Mouse (Mus musculus): Measurements from ENCODE around the gene Gfer. TPM values are rescaled to one million over a fixed set of nuclear protein-coding genes. Genes with fewer than 3 reads are reported as not detected.
A peak's percentile ranks its signal among the peaks of the same experiment; 100 is the strongest.

Gene Gfer
- polyA plus RNA-seq, 1 experiment, result 144 TPM

DNA sequence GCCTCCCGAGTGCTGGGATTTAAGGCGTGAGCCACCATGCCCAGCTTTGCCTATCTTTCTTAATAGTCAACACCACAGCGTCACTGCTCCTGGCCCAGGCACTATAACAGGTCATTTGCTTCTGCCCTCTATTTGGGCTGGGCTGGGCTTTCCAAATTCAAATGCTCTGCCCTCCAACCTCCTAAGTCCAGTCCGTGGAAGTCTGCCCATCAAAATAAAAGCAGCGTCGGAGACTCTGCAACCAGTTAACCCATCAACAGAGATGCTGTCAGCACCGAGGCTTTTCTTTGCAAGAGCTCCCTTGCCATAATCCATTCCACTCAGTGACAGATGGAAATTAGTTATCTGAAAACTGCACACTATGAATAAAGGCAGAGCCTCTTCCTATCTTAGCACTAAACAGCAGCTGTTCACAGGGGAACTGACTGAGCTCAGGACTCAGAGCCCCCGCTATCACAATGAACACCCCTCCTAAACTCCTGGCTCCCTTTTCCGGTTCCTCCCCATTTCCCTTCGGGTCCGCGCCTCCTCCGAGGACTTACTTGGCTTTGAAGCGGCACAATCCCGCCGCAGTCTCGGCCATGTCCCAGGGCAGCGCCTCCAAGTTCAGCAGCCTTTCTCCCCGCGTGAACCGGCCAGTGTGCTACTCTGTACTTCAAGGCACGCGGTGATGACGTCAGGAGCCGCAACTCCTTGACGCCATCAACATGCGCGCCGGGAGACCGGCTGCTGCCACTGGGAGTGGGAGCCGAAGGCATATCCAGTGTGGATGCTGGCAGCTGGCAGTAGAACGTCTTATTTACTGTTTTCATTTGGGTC, 11.2 kb upstream of the Gfer start, which contains the start of gene Tbl3:
Tbl3 (minus strand) TSS at position 679 of the 819 bp plus-strand sequence.
- Histone ChIP-seq H3K4me3 (ENCODE audit: control insufficient read depth, low read depth, low read length) (peak within 1 kb of the TSS; percentile 91), H3K27ac (ENCODE audit: control insufficient read depth, insufficient read depth, low read depth, low read length) (peak within 1 kb of the TSS; percentile 87), H3K36me3 (ENCODE audit: control insufficient read depth, insufficient read depth, low read length) (no peaks in the 10 kb centered on the region; the same call in 1 of the 2 replicates), H3K27me3 (ENCODE audit: control insufficient read depth, insufficient read depth, low read length) (no peaks in the 10 kb centered on the region), H3K4me1 (ENCODE audit: control insufficient read depth, insufficient read depth, low read length) (peaks cover 3% of the 10 kb centered on the region)
- TF ChIP-seq CTCF (IDR thresholded peaks at IDR 0.05; ENCODE audit: control insufficient read depth, insufficient read depth, insufficient replicate concordance, low read depth, low read length), result 0 out of 2 replicates have a peak, but pooled peaks have one; percentile 24
- TF ChIP-seq POLR2A (IDR thresholded peaks at IDR 0.05; ENCODE audit: control insufficient read depth, low read depth, low read length), result peak; percentile 94

DNA sequence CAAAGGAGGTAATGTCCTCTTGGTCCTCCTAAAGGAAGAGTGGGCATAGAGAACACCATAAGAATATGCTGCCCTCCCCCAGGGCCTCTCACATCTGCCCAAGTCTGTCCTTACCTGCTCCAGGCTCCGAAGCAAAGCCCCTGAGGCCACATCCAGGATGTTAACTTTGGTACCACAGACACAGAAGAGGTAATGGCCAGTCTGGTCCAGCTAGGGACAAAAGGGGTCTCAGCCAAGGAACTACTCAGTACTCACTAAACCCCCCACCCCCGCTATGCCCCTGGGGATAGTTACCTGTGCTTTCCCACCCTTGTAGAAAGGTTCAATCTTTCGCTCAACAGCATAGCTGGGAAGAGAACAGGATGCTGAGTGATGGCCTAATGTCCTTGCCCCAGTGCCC, 9.9 kb upstream of the Gfer start:
- H3K4me3 ChIP-seq (ENCODE audit: control insufficient read depth, low read depth, low read length), result no peak overlapping the region
- H3K4me1 ChIP-seq (ENCODE audit: control insufficient read depth, insufficient read depth, low read length), result peaks cover 3% of the 10 kb centered on the region
- no peaks in the 10 kb centered on the region for H3K27me3 ChIP-seq (ENCODE audit: control insufficient read depth, insufficient read depth, low read length)
- no peak overlapping the region for H3K27ac ChIP-seq (ENCODE audit: control insufficient read depth, insufficient read depth, low read depth, low read length)
- no peak for TF ChIP-seq CTCF (IDR thresholded peaks at IDR 0.05; ENCODE audit: control insufficient read depth, insufficient read depth, insufficient replicate concordance, low read depth, low read length)
- no peaks in the 10 kb centered on the region; the same call in 1 of the 2 replicates for H3K36me3 ChIP-seq (ENCODE audit: control insufficient read depth, insufficient read depth, low read length)

DNA sequence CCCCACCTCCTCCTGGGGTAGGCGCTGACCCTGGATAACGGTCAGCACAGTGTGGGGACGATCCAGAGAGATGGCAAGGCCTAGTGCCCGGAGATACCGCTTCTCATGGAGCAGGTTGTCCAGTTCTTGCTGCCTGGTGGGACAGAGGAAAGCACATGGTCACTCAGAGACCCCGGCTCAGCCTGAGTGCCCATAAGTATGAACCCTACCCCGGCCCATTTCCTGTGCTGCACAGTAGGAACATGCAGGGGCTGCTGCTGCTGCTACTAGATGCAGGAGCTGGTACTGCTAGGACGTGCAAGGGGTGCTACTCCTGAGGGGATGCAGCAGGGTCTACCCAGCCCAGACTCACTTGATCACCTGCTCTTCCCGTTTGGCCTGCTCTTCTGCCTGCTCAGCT, 5.3 kb upstream of the Gfer start:
- Histone ChIP-seq H3K27ac (ENCODE audit: control insufficient read depth, insufficient read depth, low read depth, low read length) (no peak overlapping the region), H3K27me3 (ENCODE audit: control insufficient read depth, insufficient read depth, low read length) (no peaks in the 10 kb centered on the region), H3K4me1 (ENCODE audit: control insufficient read depth, insufficient read depth, low read length) (peaks cover 2% of the 10 kb centered on the region; the same call in 1 of the 2 replicates), H3K4me3 (ENCODE audit: control insufficient read depth, low read depth, low read length) (no peak overlapping the region), H3K36me3 (ENCODE audit: control insufficient read depth, insufficient read depth, low read length) (no peaks in the 10 kb centered on the region; the same call in 1 of the 2 replicates)
- TF ChIP-seq POLR2A (IDR thresholded peaks at IDR 0.05; ENCODE audit: control insufficient read depth, low read depth, low read length) (no peak), CTCF (IDR thresholded peaks at IDR 0.05; ENCODE audit: control insufficient read depth, insufficient read depth, insufficient replicate concordance, low read depth, low read length) (no peak)

DNA sequence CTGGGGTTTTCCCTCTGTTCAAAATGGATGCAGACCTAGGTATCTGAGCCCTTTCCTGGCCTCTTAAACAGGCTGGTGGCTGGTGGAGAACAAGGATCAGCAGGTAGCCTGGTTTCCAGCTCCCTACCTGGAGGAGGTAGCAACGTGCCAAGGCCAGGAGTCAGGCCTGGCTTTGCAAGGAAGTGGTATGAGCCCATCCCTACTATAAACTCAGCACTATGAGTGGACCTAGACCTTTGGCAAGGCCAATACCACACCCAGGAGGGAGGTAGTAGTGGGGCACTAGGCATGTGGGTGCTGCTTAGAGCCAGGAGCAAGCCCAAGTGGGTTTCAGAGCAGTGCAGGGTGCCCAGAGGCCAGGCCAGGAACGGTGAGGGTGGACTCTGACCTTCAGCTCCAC, 3.5 kb upstream of the Gfer start:
- no peak for TF ChIP-seq CTCF (IDR thresholded peaks at IDR 0.05; ENCODE audit: control insufficient read depth, insufficient read depth, insufficient replicate concordance, low read depth, low read length)
- TF ChIP-seq POLR2A (IDR thresholded peaks at IDR 0.05; ENCODE audit: control insufficient read depth, low read depth, low read length), result no peak; the same call in 1 of the 2 replicates

DNA sequence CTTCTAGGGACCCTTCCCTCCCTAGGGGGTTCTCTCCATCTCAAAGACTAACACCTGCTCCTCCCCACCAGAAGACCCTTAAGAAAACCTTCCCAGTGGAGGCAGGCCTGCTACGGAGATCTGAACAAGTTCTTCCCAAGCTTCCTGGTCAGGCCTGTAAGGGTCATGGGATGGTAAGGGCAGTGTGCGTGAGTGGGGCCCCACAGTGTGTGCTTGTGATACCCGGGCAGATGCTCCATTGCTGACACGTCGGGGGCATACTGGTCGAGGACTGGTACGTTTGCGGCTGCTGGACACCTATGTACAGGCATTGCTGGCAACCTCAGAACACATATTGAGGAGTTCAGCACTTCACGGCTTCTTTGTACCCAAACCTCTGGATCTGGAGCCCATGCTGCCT, 2.8 kb upstream of the Gfer start:
- TF ChIP-seq CTCF (IDR thresholded peaks at IDR 0.05; ENCODE audit: control insufficient read depth, insufficient read depth, insufficient replicate concordance, low read depth, low read length), result no peak
- TF ChIP-seq POLR2A (IDR thresholded peaks at IDR 0.05; ENCODE audit: control insufficient read depth, low read depth, low read length), result no peak
- no peak overlapping the region for H3K27ac ChIP-seq (ENCODE audit: control insufficient read depth, insufficient read depth, low read depth, low read length)
- H3K4me3 ChIP-seq (ENCODE audit: control insufficient read depth, low read depth, low read length), result no peak overlapping the region
- no peaks in the 10 kb centered on the region for H3K27me3 ChIP-seq (ENCODE audit: control insufficient read depth, insufficient read depth, low read length)
- no peaks in the 10 kb centered on the region for H3K36me3 ChIP-seq (ENCODE audit: control insufficient read depth, insufficient read depth, low read length)
- H3K4me1 ChIP-seq (ENCODE audit: control insufficient read depth, insufficient read depth, low read length), result peaks cover 5% of the 10 kb centered on the region

More for the DNA sequence above, 3.5 kb upstream of the Gfer start:
- Histone ChIP-seq H3K27ac (ENCODE audit: control insufficient read depth, insufficient read depth, low read depth, low read length) (no peak overlapping the region), H3K4me1 (ENCODE audit: control insufficient read depth, insufficient read depth, low read length) (peaks cover 5% of the 10 kb centered on the region), H3K27me3 (ENCODE audit: control insufficient read depth, insufficient read depth, low read length) (no peaks in the 10 kb centered on the region), H3K36me3 (ENCODE audit: control insufficient read depth, insufficient read depth, low read length) (no peaks in the 10 kb centered on the region; the same call in 1 of the 2 replicates), H3K4me3 (ENCODE audit: control insufficient read depth, low read depth, low read length) (no peak overlapping the region)

DNA sequence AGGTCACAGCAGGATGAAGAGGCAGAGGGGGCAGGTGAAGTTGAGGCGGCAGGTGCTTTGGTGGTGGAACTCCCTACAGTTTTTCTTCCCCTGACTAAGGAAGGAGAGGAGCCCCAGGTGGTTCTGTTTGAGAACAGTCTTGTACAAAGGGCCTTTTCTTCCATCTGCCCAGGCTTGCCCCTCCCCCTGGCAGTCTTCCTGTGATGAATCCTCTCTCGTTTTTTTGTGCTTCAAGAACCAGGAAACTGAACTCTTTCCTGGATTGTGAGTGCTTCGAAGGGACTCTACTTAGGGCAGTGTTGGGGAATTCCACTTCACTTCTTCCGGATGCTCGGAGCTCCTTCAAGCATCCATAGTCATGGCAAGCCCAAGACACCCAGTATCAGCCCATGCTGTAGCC, 2.0 kb upstream of the Gfer start:
- Histone ChIP-seq H3K27me3 (ENCODE audit: control insufficient read depth, insufficient read depth, low read length) (no peaks in the 10 kb centered on the region), H3K27ac (ENCODE audit: control insufficient read depth, insufficient read depth, low read depth, low read length) (no peak overlapping the region), H3K36me3 (ENCODE audit: control insufficient read depth, insufficient read depth, low read length) (no peaks in the 10 kb centered on the region), H3K4me1 (ENCODE audit: control insufficient read depth, insufficient read depth, low read length) (peaks cover 5% of the 10 kb centered on the region), H3K4me3 (ENCODE audit: control insufficient read depth, low read depth, low read length) (peak overlapping the region; percentile 17)
- TF ChIP-seq POLR2A (IDR thresholded peaks at IDR 0.05; ENCODE audit: control insufficient read depth, low read depth, low read length) (no peak), CTCF (IDR thresholded peaks at IDR 0.05; ENCODE audit: control insufficient read depth, insufficient read depth, insufficient replicate concordance, low read depth, low read length) (no peak)

DNA sequence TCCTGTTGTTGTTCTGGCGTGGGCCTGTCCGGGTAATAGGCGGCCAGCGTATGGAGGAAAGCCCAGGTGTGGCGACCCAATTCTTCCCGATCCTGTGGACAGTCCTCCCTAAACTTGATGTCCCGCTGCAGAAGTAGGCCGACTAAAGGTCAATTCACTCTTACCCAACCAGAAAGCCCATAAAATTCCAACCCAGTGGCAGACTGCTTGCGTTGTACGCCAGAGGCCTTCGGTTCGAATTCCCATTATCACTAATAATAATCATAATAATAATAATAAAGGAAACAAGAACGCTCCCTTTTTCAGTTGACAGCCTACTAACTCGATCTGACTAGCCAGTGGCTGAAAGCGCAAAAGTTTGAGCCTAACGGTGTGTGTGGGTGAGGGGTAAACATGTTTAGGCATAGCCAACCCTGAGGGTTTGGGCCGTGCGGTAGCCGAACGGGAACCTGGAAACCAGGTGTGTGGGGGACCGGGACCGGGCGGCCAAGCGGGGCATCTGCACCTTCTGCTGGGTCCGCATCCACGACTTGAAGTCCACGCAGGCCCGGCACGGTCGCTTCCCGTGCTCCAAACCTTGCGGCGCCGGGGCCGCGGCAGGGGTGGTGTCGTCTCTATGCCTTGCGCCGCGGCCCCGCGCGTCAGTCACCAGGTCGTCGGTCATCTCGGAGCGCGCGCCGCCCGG, 488 bp downstream of the Gfer start:
- no peak for TF ChIP-seq CTCF (IDR thresholded peaks at IDR 0.05; ENCODE audit: control insufficient read depth, insufficient read depth, insufficient replicate concordance, low read depth, low read length)
- no peak for TF ChIP-seq POLR2A (IDR thresholded peaks at IDR 0.05; ENCODE audit: control insufficient read depth, low read depth, low read length)
- H3K27ac ChIP-seq (ENCODE audit: control insufficient read depth, insufficient read depth, low read depth, low read length), result peak overlapping the region; percentile 85
- no peaks in the 10 kb centered on the region for H3K27me3 ChIP-seq (ENCODE audit: control insufficient read depth, insufficient read depth, low read length)
- H3K36me3 ChIP-seq (ENCODE audit: control insufficient read depth, insufficient read depth, low read length), result no peaks in the 10 kb centered on the region
- H3K4me1 ChIP-seq (ENCODE audit: control insufficient read depth, insufficient read depth, low read length), result peaks cover 5% of the 10 kb centered on the region
- peak overlapping the region; percentile 75 for H3K4me3 ChIP-seq (ENCODE audit: control insufficient read depth, low read depth, low read length)
